Mouse (Mus musculus) olfactory bulb, adult 2 months (tissue): ENCODE measurements around the gene Spock1.

Source experiments
- CTCF ChIP-seq: fragments of 200-500 bp; IDR thresholded peaks from 2 replicates; pipeline ENCODE4 v1.5.1; 2012; ENCODE audit warnings: low read depth, mild to moderate bottlenecking, low read length, moderate library complexity; ENCODE audit not compliant: insufficient read depth
- POLR2A ChIP-seq: fragments of 200-500 bp; IDR thresholded peaks from 2 replicates; pipeline ENCODE4 v1.6.1; 2012; ENCODE audit warnings: mild to moderate bottlenecking, low read depth, low read length, moderate library complexity; ENCODE audit not compliant: insufficient read depth

- no peak for TF ChIP-seq POLR2A
- no peak for TF ChIP-seq CTCF
Measured at GRCm38 (mm10) chr13:57879817-57880216, 28.3 kb downstream of the Spock1 start.
